Mouse (Mus musculus) macrophage (primary cell): ENCODE results near the gene Med29. TPM values are rescaled to one million over a fixed set of nuclear protein-coding genes. Genes with fewer than 3 reads are reported as not detected.

Experiments
- H3K27ac ChIP-seq: fragments of 350-480 bp; formaldehyde crosslinking; 2 replicates; pipeline ENCODE4 v1.9.0; 2021
- H3K36me3 ChIP-seq: fragments of 350-480 bp; formaldehyde crosslinking; 2 replicates; pipeline ENCODE4 v1.9.0; 2021; ENCODE audit errors: inconsistent target
- H3K4me3 ChIP-seq: fragments of 350-480 bp; formaldehyde crosslinking; 2 replicates; pipeline ENCODE4 v1.9.0; 2021; ENCODE audit errors: inconsistent target
- H3K79me2 ChIP-seq: fragments of 350-480 bp; formaldehyde crosslinking; 2 replicates; pipeline ENCODE4 v1.9.0; 2021; ENCODE audit errors: inconsistent target
- WGBS: methylation state at CpG from one replicate; pipeline ENCODE4 v1.1.7; 2026; ENCODE audit warnings: inconsistent platforms; ENCODE audit not compliant: missing documents; 5-methylcytosine and 5-hydroxymethylcytosine counted together
- polyA plus RNA-seq: library from polyadenylated mRNA; stranded (reverse); fragments of 250-400 nt; gene quantifications from 3 replicates; pipeline ENCODE4 v1.2.4, GENCODE M21; 2018; ENCODE audit warnings: inconsistent platforms

The Med29 gene
- polyA plus RNA-seq, 1 experiment from 2014 or later: 16.3 TPM

- Histone ChIP-seq H3K27ac (peak overlapping the region; percentile 83), H3K79me2 (peaks cover 41% of the 10 kb centered on the region), H3K36me3 (no peaks in the 10 kb centered on the region; the same call in 1 of the 2 replicates), H3K4me3 (peak overlapping the region; percentile 71)
- WGBS: 13% methylated on average over 16 of the region's 19 CpGs
Observed at GRCm38 (mm10) chr7:28339213-28339917, 53.1 kb downstream of the Med29 start.

GRCm38 (mm10) chr7:28338108-28338998 lies 54.2 kb downstream of the Med29 start, which contains the start of gene Supt5:
Supt5 (minus strand) TSS chr7:28338746.
- Histone ChIP-seq H3K27ac (peak within 1 kb of the TSS; percentile 83), H3K4me3 (peak within 1 kb of the TSS; percentile 71), H3K36me3 (no peaks in the 10 kb centered on the region; the same call in 1 of the 2 replicates), H3K79me2 (peaks cover 51% of the 10 kb centered on the region)
- WGBS: under 1% methylated on average over 62 of the region's 77 CpGs

Other genes starting within 250 kb of the Med29 start
- 53.7 to 146 TPM (median 80.2 TPM) in 3 replicates for gene Fbl, start 223.0 kb downstream of the Med29 start, polyA plus RNA-seq
- 2.6 to 13.6 TPM (median 7.4 TPM) in 3 replicates for gene Dyrk1b, start 213.2 kb downstream of the Med29 start, polyA plus RNA-seq
- gene Eid2, start 124.8 kb downstream of the Med29 start, polyA plus RNA-seq: 2.4 to 4.6 TPM (median 3.7 TPM) in 3 replicates
- gene Eid2b, start 115.0 kb downstream of the Med29 start, polyA plus RNA-seq: 3.2 to 4.7 TPM (median 4.1 TPM) in 3 replicates
- gene Selenov, start 101.5 kb downstream of the Med29 start, polyA plus RNA-seq: not detected in 3 replicates
- gene Dll3, start 90.5 kb downstream of the Med29 start, polyA plus RNA-seq: not detected in 3 replicates
- gene Timm50, start 80.6 kb downstream of the Med29 start, polyA plus RNA-seq: 15.4 to 48.5 TPM (median 20.8 TPM) in 3 replicates
- gene Supt5, start 54.0 kb downstream of the Med29 start, polyA plus RNA-seq: 73.4 to 112 TPM (median 77.6 TPM) in 3 replicates
- gene Rps16, start 42.1 kb downstream of the Med29 start, polyA plus RNA-seq: 335 to 822 TPM (median 800 TPM) in 3 replicates
- gene Plekhg2, start 20.1 kb downstream of the Med29 start, polyA plus RNA-seq: 3.6 to 7.0 TPM (median 5.4 TPM) in 3 replicates
- 67.8 to 98.8 TPM (median 74.9 TPM) in 3 replicates for gene Zfp36, start 12.5 kb downstream of the Med29 start, polyA plus RNA-seq
- gene Paf1, start 243 bp upstream of the Med29 start, polyA plus RNA-seq: 72.5 to 257 TPM (median 75.2 TPM) in 3 replicates
- gene Gmfg, start 44.7 kb upstream of the Med29 start, polyA plus RNA-seq: 66.4 to 177 TPM (median 158 TPM) in 3 replicates
- gene Lrfn1, start 59.3 kb upstream of the Med29 start, polyA plus RNA-seq: 0.24 to 1.4 TPM (median 0.89 TPM) in 3 replicates
- not detected in 3 replicates for gene Ifnl2, start 117.7 kb upstream of the Med29 start, polyA plus RNA-seq
- gene Ifnl3, start 130.1 kb upstream of the Med29 start, polyA plus RNA-seq: not detected in 3 replicates
- gene Sycn, start 148.2 kb upstream of the Med29 start, polyA plus RNA-seq: not detected in 3 replicates
- gene Nccrp1, start 154.5 kb upstream of the Med29 start, polyA plus RNA-seq: not detected in 3 replicates
- gene Samd4b, start 205.4 kb upstream of the Med29 start, polyA plus RNA-seq: 24.6 to 26.8 TPM (median 25.5 TPM) in 3 replicates
- 7.4 to 9.1 TPM (median 7.5 TPM) in 3 replicates for gene Pak4, start 205.5 kb upstream of the Med29 start, polyA plus RNA-seq
- not detected in 3 replicates for gene Acp7, start 238.6 kb upstream of the Med29 start, polyA plus RNA-seq